Mouse (Mus musculus) T-helper 1 cell (primary cell): Measurements from ENCODE around the gene Zfand3.

Experiments
- in situ Hi-C: fragments of 300-600 bp; cut with MboI, MseI; formaldehyde crosslinking; loops from one replicate; pipeline ENCODE4 v1.15.1; 2025; ENCODE audit warnings: high pct_unique_total_duplicates

Gene Zfand3

GRCm38 (mm10) chr17:30191097-30191640 is 186.6 kb downstream of the Zfand3 start:
- in situ Hi-C loops: no loop called here

DNA sequence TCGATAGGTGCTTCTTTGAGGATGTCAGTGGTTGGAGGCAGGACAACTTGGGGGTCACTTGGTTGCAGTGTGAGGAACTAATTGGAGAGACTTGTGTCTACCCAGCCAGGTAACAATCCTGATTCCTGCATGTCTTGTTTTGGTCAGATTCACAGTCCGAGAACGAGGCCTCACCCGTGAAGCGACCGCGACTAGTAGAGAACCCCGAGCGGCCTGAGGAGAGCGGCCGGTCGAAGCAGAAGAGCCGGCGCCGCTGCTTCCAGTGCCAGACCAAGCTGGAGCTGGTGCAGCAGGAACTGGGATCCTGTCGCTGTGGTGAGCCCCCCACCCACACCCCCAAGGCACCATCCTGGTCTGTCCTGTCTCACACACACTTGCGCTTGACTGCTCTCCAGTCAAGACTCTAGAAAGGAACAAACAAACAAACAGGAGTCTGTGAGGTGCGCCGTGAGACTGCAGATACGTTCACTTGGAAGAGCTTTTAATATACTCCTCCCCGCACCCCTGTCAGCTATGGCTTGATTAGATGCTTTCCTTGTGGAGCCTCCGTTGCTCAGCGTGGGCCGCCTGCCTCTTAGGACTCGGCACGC is 188.0 kb downstream of the Zfand3 start:
- in situ Hi-C loops: no loop called here

DNA sequence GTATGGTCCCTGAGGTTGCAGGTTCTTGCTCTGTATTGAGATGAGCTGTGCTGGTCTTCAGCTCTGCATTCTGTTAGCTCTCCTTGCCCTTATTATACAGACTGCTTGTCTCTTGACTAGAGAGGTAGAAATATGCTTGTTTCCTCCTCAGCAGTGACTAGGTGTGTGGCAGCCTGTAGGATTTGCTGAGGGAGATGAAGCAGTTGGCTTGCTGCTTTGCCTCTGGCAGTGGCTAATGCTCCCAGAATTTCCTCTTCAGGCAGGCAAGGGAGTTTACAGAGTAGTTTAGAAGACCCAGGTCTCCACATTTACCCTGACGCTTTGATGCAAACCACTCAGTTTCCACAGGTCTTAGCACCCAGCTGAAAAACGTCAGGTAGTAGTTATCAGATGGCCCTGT is 189.1 kb downstream of the Zfand3 start:
- in situ Hi-C loops: no loop called here

DNA sequence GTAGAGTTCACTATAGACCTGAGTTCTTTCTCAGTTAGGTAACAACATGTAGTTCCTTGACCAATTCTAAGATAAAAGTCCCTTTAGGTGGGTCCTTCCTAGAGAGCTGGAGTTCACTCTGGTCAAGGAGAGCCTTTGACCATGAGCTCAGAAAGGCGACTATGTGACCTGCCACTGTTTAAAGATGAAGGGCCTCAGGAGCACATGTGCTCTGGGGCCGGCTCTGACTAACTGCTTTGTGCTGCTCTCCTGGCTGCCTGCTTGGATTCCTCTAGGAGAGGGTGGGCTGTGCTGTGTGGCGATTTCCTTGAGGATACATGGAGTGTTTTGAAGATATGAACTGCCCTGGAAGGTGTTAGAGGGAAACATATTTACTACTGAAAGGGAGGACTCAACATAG is 189.6 kb downstream of the Zfand3 start:
- in situ Hi-C loops: no loop called here

- in situ Hi-C loops: no loop called here
Measured at GRCm38 (mm10) chr17:30194629-30195445, 190.3 kb downstream of the Zfand3 start.

DNA sequence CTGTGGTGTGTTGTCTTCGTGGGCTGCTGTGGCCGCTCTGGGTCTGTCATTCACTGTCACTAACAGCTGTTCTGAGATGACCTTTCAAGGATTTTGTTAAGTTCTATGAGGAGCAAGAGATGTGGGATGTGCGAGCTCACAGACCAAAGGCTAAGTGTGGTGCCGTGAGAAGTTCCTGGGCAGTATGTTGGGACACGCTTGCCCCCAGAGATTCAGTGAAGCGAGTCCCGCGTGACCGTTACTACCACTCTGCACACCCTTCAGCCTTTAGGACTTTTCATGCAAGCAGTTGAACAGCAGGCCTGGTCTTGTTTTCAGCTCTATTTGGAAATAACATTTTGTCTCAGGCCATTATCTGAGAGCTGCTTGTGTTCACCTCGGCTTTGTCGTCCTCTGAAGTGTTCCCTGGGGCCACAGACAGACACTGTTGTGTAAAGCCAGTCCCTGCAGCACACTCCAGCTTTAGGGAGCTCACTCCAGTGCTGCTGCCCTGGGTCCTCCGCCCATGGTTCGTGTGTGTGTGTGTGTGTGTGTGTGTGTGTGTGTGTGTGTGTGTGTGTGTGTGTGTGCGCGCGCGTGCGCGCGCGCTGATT is 191.2 kb downstream of the Zfand3 start:
- in situ Hi-C loops: no loop called here

GRCm38 (mm10) chr17:30196401-30197279 is 192.1 kb downstream of the Zfand3 start:
- in situ Hi-C loops: no loop called here

- in situ Hi-C loops: no loop called here
Measured at GRCm38 (mm10) chr17:30197280-30198030, 192.9 kb downstream of the Zfand3 start.

- in situ Hi-C loops: no loop called here
Measured at GRCm38 (mm10) chr17:30198422-30198821, 193.9 kb downstream of the Zfand3 start.

DNA sequence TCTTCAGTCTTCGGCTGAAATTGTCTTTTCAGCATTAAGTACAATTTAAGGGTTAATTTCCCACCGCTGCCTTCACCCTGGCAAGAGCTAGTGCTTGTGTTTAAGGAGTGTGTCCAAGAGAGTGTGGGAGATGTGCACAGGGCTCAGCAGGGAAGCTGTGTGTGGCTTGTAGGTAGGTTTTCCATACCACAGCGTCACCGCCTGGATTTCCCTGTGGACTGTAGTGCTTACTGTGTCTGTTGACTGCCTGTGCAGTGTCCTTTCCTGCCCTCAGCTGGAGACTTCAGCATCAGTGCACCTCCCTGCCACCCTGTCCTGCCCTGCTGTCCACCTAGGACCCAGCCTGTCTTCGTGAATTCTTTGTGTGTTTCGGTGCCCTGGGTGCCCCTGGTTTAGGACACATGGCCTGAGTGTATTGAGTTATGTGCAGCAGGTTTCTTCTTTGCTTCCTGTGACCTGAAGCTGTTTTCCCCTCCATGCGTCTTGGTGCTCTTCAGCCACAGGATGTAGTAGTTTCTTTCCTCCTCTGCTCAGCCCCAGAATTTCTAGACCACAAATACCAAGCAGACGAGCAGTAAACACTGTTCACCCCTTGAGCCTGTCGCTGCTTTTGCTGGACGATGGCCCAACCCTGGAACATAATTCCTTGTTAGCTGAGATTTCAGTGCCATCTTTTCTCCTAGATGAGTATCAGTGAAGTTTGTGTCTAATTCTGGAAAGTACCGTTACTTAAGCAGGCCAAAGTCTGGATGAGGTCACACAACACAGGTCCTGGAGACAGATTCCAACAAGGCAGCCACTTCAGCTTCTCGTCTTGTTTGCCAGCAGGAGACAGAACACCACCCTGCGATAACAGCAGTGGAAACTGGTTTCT is 195.1 kb downstream of the Zfand3 start:
- in situ Hi-C loops: no loop called here

GRCm38 (mm10) chr17:30200283-30200682 is 195.8 kb downstream of the Zfand3 start:
- in situ Hi-C loops: no loop called here

GRCm38 (mm10) chr17:30205062-30205825 is 200.7 kb downstream of the Zfand3 start:
- in situ Hi-C loops: no loop called here

- in situ Hi-C loops: no loop called here
Measured at GRCm38 (mm10) chr17:30210262-30210661, 205.7 kb downstream of the Zfand3 start.

DNA sequence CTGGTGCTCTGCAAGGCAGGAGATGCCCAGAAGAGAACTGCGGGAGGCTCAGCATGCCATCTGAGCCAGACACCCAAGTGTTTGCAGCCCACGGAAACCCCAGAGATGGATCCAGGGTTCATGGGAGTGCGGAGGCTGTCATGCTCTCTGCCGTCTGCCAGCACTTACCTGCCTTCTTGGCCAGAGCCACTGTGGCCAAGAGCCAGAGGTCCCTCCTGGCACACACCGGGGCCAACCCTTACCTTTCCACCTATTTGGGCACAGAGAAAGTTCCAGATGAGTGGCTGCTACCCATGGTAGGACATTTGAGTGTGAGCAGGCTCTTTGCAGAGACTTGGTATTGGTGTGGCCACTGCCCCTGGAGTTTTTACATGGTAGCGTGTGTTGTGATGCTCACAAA is 206.4 kb downstream of the Zfand3 start:
- in situ Hi-C loops: no loop called here

GRCm38 (mm10) chr17:30212647-30213046 is 208.1 kb downstream of the Zfand3 start:
- in situ Hi-C loops: no loop called here

DNA sequence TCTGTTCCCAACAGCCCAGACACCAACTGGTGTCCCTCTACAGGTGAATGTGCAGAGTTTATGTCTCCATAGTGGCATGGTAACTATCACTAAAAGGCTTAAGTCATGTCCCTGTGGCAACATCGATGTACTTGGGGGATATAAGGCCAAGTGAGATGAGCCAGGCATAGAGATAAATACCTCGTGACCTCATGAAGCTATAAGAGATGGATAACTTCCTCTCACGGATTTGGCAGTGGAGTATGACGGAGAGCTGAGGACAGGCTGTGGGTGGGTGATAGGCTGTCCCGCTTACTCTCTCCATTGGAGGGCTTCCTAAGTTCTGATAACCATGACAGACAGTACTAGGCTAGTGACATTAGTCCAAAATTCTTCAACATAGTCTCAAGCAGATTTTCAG is 208.8 kb downstream of the Zfand3 start:
- in situ Hi-C loops: no loop called here

DNA sequence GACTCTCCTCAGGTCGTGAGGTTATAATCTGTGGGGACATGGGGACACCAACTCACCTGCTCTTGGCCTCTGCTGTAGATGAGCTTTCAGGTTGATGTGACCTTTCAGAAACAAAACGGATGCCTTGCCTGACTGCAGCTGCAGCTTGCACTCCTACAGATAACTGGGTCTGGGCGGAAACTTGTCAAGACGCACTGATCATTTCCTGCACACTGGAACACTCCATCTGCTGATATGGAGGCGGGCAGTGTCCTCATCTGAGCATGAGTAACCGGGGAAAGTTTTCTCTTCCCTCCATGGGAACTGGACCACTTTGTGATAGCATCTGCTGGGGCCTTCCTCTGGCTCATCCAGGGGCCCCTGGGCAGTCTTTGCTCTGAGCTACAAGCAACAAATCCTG is 209.9 kb downstream of the Zfand3 start:
- in situ Hi-C loops: no loop called here

DNA sequence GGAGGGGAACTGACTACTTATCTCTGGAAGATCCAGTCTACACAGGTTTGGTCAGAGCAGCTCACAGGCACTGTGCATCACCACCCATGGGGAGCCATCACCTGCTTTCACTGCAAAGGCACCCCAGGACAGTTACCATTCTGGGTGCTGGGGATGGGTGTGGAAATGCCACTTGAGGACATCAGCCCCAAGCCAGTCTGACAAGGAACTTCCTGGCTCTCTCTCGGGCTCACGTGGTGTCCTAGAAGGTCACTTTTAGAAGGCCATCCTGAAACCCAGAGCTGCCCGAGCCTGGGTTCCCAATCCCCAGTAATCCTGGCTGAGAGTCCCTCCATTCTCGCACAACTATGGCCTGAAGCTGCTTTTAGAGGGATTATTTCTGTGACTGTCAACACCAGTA is 211.2 kb downstream of the Zfand3 start:
- in situ Hi-C loops: no loop called here

GRCm38 (mm10) chr17:30221677-30222076 is 217.1 kb downstream of the Zfand3 start:
- in situ Hi-C loops: no loop called here
